Mouse (Mus musculus) intestine, postnatal 0 days (tissue): ENCODE measurements at regions not wholly inside any gene's neighbourhood (a gene's known extent, or its start where the extent isn't known, plus 50 kb on each side); places are given as distances from the start of the nearest gene placed in this dataset.

Experiments used
- ATAC-seq: fragments of 200-750 bp; cut with Nextera tagmentation; 2 replicates; pipeline ENCODE4 v1.8.0; 2017; ENCODE audit warnings: mild to moderate bottlenecking, moderate TSS enrichment, moderate library complexity
- H3K27ac ChIP-seq: fragments of 300-500 bp; sonication (generic); 2 replicates; pipeline ENCODE4 v1.5.1; 2014; ENCODE audit warnings: mild to moderate bottlenecking, low read depth, low read length, moderate library complexity
- H3K27me3 ChIP-seq: fragments of 300-500 bp; sonication (generic); replicated peaks from 2 replicates; pipeline ENCODE4 v1.6.1; 2014; ENCODE audit warnings: low read length, mixed read lengths; ENCODE audit not compliant: control insufficient read depth, insufficient read depth
- H3K36me3 ChIP-seq: fragments of 300-500 bp; sonication (generic); 2 replicates; pipeline ENCODE4 v1.6.1; 2014; ENCODE audit warnings: mild to moderate bottlenecking, moderate library complexity; ENCODE audit not compliant: control insufficient read depth, insufficient read depth
- H3K4me1 ChIP-seq: fragments of 300-500 bp; sonication (generic); replicated peaks from 2 replicates; pipeline ENCODE4 v1.6.1; 2014; ENCODE audit warnings: antibody characterized with exemption, low read length, mixed read lengths; ENCODE audit not compliant: control insufficient read depth, insufficient read depth
- H3K4me2 ChIP-seq: fragments of 300-500 bp; sonication (generic); replicated peaks from 2 replicates; pipeline ENCODE4 v1.6.1; 2014; ENCODE audit warnings: low read depth, mild to moderate bottlenecking, moderate library complexity
- H3K4me3 ChIP-seq: fragments of 300-500 bp; sonication (generic); 2 replicates; pipeline ENCODE4 v1.5.1; 2014; ENCODE audit warnings: low read depth, low read length
- H3K9ac ChIP-seq: fragments of 300-500 bp; sonication (generic); 2 replicates; pipeline ENCODE4 v1.6.1; 2014; ENCODE audit warnings: mild to moderate bottlenecking, low read depth, low read length
- H3K9me3 ChIP-seq: fragments of 300-500 bp; sonication (generic); 2 replicates; pipeline ENCODE4 v1.6.1; 2016; ENCODE audit warnings: mixed run types; ENCODE audit not compliant: control insufficient read depth
- CTCF ChIP-seq: sonication (generic); IDR thresholded peaks from 2 replicates; pipeline ENCODE4 v1.5.1; 2016; ENCODE audit warnings: low read depth, mild to moderate bottlenecking, control low read depth, antibody characterized with exemption, moderate library complexity
- WGBS: fragments of 180-500 bp; shearing (Covaris S2); extraction: QIAGEN DNeasy Blood & Tissue Kit; methylation state at CpG from one replicate; pipeline ENCODE4 v1.1.7; 2014; 5-methylcytosine and 5-hydroxymethylcytosine counted together

- H3K4me2 ChIP-seq: no peak overlapping the region
- no peak overlapping the region for H3K4me3 ChIP-seq
- no peaks in the 10 kb centered on the region for H3K36me3 ChIP-seq
- H3K27ac ChIP-seq: no peak overlapping the region
- no peaks in the 10 kb centered on the region for H3K27me3 ChIP-seq
- no peaks in the 10 kb centered on the region for H3K4me1 ChIP-seq
- no peak for TF ChIP-seq CTCF
- ATAC-seq: no peak
- no peak overlapping the region for H3K9ac ChIP-seq
- H3K9me3 ChIP-seq: no peaks in the 10 kb centered on the region
- WGBS: 49% methylated on average over 2 of the region's 2 CpGs
Observed at GRCm38 (mm10) chr17:79172328-79172727, 120.6 kb downstream of the Qpct start.

- no peak for ATAC-seq
- Histone ChIP-seq H3K36me3 (no peaks in the 10 kb centered on the region), H3K9me3 (no peaks in the 10 kb centered on the region), H3K4me1 (no peaks in the 10 kb centered on the region), H3K4me3 (no peak overlapping the region), H3K9ac (no peak overlapping the region), H3K27ac (no peak overlapping the region), H3K27me3 (no peaks in the 10 kb centered on the region), H3K4me2 (no peak overlapping the region)
- no peak for TF ChIP-seq CTCF
- WGBS: 68% methylated on average over 4 of the region's 4 CpGs
Observed at GRCm38 (mm10) chr17:79170690-79171089, 119.0 kb downstream of the Qpct start.

- Histone ChIP-seq H3K27me3 (no peaks in the 10 kb centered on the region), H3K4me1 (no peaks in the 10 kb centered on the region), H3K4me3 (no peak overlapping the region), H3K27ac (no peak overlapping the region), H3K4me2 (no peak overlapping the region), H3K9ac (no peak overlapping the region), H3K36me3 (no peaks in the 10 kb centered on the region), H3K9me3 (no peaks in the 10 kb centered on the region)
- ATAC-seq: no peak
- no peak for TF ChIP-seq CTCF
- 79% methylated on average over 6 of the region's 6 CpGs for WGBS
Observed at GRCm38 (mm10) chr17:79167198-79167597, 115.5 kb downstream of the Qpct start.

- 67% methylated on average over 5 of the region's 5 CpGs for WGBS
- Histone ChIP-seq H3K27me3 (no peaks in the 10 kb centered on the region), H3K4me3 (no peak overlapping the region), H3K4me1 (no peaks in the 10 kb centered on the region), H3K27ac (no peak overlapping the region), H3K36me3 (no peaks in the 10 kb centered on the region), H3K9me3 (no peaks in the 10 kb centered on the region), H3K4me2 (no peak overlapping the region), H3K9ac (no peak overlapping the region)
- no peak for TF ChIP-seq CTCF
- ATAC-seq: no peak
Observed at GRCm38 (mm10) chr17:79164874-79165553, 113.3 kb downstream of the Qpct start.

GRCm38 (mm10) chr17:79163983-79164382, 112.3 kb downstream of the Qpct start:
- Histone ChIP-seq H3K4me1 (no peaks in the 10 kb centered on the region), H3K4me3 (no peak overlapping the region), H3K36me3 (no peaks in the 10 kb centered on the region), H3K27me3 (no peaks in the 10 kb centered on the region), H3K4me2 (no peak overlapping the region), H3K9me3 (no peaks in the 10 kb centered on the region), H3K27ac (no peak overlapping the region), H3K9ac (no peak overlapping the region)
- 59% methylated on average over 6 of the region's 6 CpGs for WGBS
- no peak for ATAC-seq
- no peak for TF ChIP-seq CTCF

- TF ChIP-seq CTCF: no peak
- Histone ChIP-seq H3K4me1 (no peaks in the 10 kb centered on the region), H3K27me3 (no peaks in the 10 kb centered on the region), H3K9ac (no peak overlapping the region), H3K27ac (no peak overlapping the region), H3K4me2 (no peak overlapping the region), H3K36me3 (no peaks in the 10 kb centered on the region), H3K4me3 (no peak overlapping the region), H3K9me3 (no peaks in the 10 kb centered on the region)
- WGBS: 72% methylated on average over 2 of the region's 2 CpGs
- ATAC-seq: no peak
Observed at GRCm38 (mm10) chr17:79154138-79154537, 102.4 kb downstream of the Qpct start.

DNA sequence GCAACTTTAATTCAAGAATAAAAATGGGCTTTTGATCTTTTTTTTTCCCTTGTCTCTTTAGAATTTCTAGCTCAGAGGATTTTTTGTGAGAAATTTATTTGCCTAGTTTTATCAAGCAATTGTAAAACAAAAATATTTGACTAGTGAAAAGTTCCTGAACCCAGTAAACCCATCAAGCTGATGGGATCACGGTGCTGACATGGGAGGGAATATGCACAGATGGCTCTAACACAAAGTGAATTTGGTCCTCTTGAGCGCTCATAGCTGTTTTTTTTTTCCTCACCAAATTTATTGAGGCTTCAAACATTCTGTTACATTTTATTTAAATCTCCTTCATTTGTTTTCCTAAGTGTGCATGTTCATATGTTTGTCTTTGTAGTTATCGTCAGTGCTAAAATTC, 101.1 kb downstream of the Qpct start:
- Histone ChIP-seq H3K27ac (no peak overlapping the region), H3K9ac (no peak overlapping the region), H3K27me3 (no peaks in the 10 kb centered on the region), H3K4me3 (no peak overlapping the region), H3K36me3 (no peaks in the 10 kb centered on the region), H3K9me3 (no peaks in the 10 kb centered on the region), H3K4me2 (no peak overlapping the region), H3K4me1 (no peaks in the 10 kb centered on the region)
- TF ChIP-seq CTCF: no peak
- no peak for ATAC-seq
- 71% methylated on average over 3 of the region's 3 CpGs for WGBS
